Mouse (Mus musculus): ENCODE results near the gene Piga. TPM values are rescaled to one million over a fixed set of nuclear protein-coding genes. Genes with fewer than 3 reads are reported as not detected.

The Piga gene
- 1 to 10 TPM; 5.9 to 9.7 TPM for polyA plus RNA-seq (2017; shearing (Covaris generic))

DNA sequence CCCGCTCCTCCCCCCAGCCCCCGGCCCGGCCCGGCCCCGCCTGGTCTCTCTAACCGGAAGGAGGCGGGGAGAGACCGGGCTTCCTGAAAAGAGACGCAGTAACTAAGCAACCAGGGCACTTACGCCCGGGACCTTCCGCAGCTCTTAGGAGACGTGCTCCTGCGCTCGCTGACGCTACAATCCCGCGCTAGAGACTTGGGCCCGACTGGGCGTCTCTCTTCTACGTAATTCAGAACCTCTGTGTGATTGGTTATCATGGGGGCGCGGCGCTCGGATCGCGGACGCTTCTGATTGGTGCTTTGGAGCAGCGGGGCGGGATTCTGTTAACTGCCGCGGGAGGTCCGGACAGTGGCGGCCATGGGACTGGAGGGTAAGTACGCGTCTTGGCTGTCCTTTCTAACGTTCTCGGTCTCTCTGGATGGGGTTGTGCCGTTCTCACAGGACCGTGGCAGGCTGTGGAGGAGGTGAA is at the start of gene Piga:
Piga (plus strand) TSS at position 317 of the 469 bp plus-strand sequence.

DNA sequence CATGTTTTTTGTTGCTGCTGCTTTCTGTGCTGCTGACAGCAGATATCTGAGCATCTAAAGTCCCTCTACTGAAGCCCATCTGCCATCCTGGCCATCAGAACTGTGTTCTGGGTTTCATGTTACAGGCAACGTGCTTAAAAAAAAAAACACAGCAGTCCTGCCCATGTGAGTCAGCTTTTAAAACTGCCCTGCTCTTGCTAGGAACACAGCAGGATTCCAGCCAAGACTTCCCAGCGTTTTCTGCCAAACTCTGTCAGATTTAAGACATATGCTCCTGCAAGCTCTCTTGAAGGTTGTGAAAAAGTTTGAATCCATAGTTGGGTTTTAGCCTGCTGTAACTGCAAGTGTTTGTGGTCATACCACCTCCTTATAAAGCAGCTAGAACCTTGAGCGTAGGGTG is 46.5 kb upstream of the Piga start, which contains the start of gene Vegfd:
Vegfd (plus strand) TSS at position 298 of the 400 bp plus-strand sequence.

DNA sequence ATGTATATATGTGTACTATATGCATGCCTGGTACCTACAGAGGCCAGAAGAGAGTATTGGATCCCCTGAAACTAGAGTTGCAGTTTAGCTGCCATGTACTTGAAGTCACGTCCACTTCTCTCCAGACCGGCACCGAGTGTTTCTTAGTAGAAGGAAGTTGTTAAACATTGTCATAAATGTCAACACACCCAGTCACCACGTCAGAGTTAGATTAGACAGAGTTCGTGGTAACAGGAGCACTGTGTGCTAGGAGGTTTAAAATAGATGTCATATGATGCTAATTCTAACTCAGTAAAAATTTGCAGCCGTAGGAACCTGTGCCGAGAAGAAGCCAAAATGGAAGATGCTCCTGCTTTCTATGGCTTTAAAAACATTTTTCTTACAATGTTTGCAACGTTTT is 17.1 kb downstream of the Piga start, which contains the start of gene Asb11:
Asb11 (plus strand) TSS at position 286 of the 400 bp plus-strand sequence.

Other genes with a start within 250 kb of the Piga start
- under 1 TPM in 1 of 2 experiments, not detected in 1; 0.17 TPM for gene Bmx, start 161.6 kb upstream of the Piga start, polyA plus RNA-seq (2017; shearing (Covaris generic))
- gene Pir, start 150.4 kb upstream of the Piga start, polyA plus RNA-seq (2017; shearing (Covaris generic)): not detected
- not detected for gene Vegfd, start 46.4 kb upstream of the Piga start, polyA plus RNA-seq (2017; shearing (Covaris generic))
- gene Asb11, start 17.2 kb downstream of the Piga start, polyA plus RNA-seq (2017; shearing (Covaris generic)): not detected
- not detected for gene Asb9, start 86.5 kb downstream of the Piga start, polyA plus RNA-seq (2017; shearing (Covaris generic))